Mouse (Mus musculus) limb, embryonic 12.5 days (tissue): Measurements from ENCODE around the gene Phox2a. TPM values are rescaled to one million over a fixed set of nuclear protein-coding genes. Genes with fewer than 3 reads are reported as not detected.

Experiments
- ATAC-seq: fragments of 200-750 bp; cut with Nextera tagmentation; 2 replicates; pipeline ENCODE4 v1.8.0; 2017; ENCODE audit warnings: low read depth, moderate TSS enrichment; ENCODE audit not compliant: insufficient number of reproducible peaks, insufficient read depth, low FRiP score, low TSS enrichment
- H3K27ac ChIP-seq: fragments of 300-500 bp; sonication (generic); 2 replicates; pipeline ENCODE4 v1.5.1; 2016; ENCODE audit warnings: mild to moderate bottlenecking, moderate library complexity
- H3K27me3 ChIP-seq: fragments of 300-500 bp; sonication (generic); 2 replicates; pipeline ENCODE4 v1.6.1; 2016; ENCODE audit warnings: mild to moderate bottlenecking, moderate library complexity
- H3K36me3 ChIP-seq: fragments of 300-500 bp; sonication (generic); 2 replicates; pipeline ENCODE4 v1.6.1; 2016; ENCODE audit warnings: mild to moderate bottlenecking, moderate library complexity
- H3K4me1 ChIP-seq: fragments of 300-500 bp; sonication (generic); replicated peaks from 2 replicates; pipeline ENCODE4 v1.6.1; 2016
- H3K4me2 ChIP-seq: fragments of 300-500 bp; sonication (generic); 2 replicates; pipeline ENCODE4 v1.6.1; 2016; ENCODE audit warnings: mild to moderate bottlenecking, moderate library complexity
- H3K4me3 ChIP-seq: fragments of 300-500 bp; sonication (generic); replicated peaks from 2 replicates; pipeline ENCODE4 v1.5.1; 2016; ENCODE audit warnings: mild to moderate bottlenecking
- H3K9ac ChIP-seq: fragments of 300-500 bp; sonication (generic); replicated peaks from 2 replicates; pipeline ENCODE4 v1.6.1; 2016; ENCODE audit warnings: mild to moderate bottlenecking, moderate library complexity
- H3K9me3 ChIP-seq: fragments of 300-500 bp; sonication (generic); 2 replicates; pipeline ENCODE4 v1.6.1; 2016; ENCODE audit warnings: mild to moderate bottlenecking, moderate library complexity
- WGBS: fragments of 180-500 bp; shearing (Covaris S2); methylation state at CpG from one replicate; pipeline ENCODE4 v1.1.7; 2016; 5-methylcytosine and 5-hydroxymethylcytosine counted together
- polyA plus RNA-seq: library from polyadenylated mRNA; unstranded; fragments of >200 nt; fragmentation: Nextera tagmentation; extraction: Ambion mirVana; gene quantifications from 2 replicates; pipeline ENCODE4 v1.2.1, GENCODE M21; 2016

The Phox2a gene
- polyA plus RNA-seq, 1 experiment from 2014 or later = 0.13 TPM

DNA sequence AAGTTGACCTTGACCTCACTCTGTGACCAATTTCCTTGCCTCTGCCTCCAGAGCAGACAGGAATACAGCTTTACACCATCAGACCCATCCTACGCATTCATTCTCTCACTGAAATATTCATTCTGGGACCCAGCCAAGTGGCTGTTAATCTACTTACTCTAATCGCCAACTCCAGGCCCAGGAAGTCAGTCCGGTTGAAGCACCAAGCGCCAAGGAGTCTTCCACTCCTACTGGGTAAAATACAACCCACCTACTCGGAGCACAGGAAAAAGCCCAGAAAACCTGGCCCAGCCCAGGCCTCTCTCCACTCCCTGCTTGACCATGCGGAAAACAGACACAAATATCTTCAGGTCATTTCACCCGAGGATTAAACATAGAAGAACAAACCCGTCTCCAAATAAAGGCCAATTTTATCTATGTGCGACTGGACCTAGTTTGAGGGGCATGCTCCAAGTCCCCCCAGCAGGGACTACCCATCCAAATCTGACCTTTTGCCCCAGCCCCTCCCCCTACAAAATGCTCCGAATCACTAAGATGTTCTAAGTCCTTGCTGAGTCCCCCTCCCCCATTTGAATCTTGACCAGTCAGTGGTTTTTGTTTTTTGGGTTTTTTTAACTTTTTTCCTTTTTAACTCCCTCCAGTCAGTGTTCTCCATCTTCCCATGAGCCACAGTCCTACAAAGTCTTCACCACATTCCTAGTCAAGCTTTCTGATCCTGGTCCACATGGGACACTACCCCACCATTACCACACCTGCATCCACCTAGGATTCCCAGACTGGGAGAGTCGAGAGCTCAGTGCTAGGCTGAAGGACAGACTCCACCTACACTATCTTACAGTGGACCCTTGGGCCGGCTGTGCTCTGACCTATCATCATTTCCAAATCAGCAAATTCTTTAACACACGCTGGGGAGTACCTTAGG, 50.4 kb downstream of the Phox2a start:
- H3K4me3 ChIP-seq = no peak overlapping the region
- ATAC-seq = no peak

DNA sequence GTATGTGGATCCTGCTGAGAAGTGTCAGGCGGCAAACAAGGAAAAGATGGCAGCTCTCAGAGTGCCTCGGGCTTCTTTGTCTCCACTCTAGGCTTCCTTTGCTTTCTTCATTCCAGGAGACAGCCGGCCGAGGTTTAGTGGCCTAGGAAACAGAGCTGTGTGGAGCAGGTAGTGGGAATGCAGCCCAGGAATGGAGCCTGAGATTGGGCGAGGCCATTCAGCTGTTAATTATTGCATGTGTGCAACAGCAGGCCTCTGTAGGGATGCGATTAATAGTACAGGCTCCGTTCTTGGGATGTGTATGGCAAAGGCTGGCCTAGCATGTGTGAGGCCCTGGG, 51.0 kb downstream of the Phox2a start:
- no peaks in the 10 kb centered on the region for H3K4me1 ChIP-seq
- no peaks in the 10 kb centered on the region for H3K9me3 ChIP-seq
- H3K36me3 ChIP-seq = no peaks in the 10 kb centered on the region
- H3K4me3 ChIP-seq = no peak overlapping the region
- no peaks in the 10 kb centered on the region for H3K27me3 ChIP-seq
- 75% methylated on average over 7 of the region's 7 CpGs for WGBS
- H3K4me2 ChIP-seq = no peak overlapping the region
- H3K27ac ChIP-seq = no peak overlapping the region
- H3K9ac ChIP-seq = no peak overlapping the region
- no peak for ATAC-seq

More for the DNA sequence above, 50.4 kb downstream of the Phox2a start:
- H3K4me1 ChIP-seq = no peaks in the 10 kb centered on the region
- no peak overlapping the region for H3K4me2 ChIP-seq
- no peaks in the 10 kb centered on the region for H3K36me3 ChIP-seq
- no peaks in the 10 kb centered on the region for H3K27me3 ChIP-seq
- no peak overlapping the region for H3K27ac ChIP-seq
- no peaks in the 10 kb centered on the region for H3K9me3 ChIP-seq
- WGBS = 83% methylated on average over 13 of the region's 13 CpGs
- H3K9ac ChIP-seq = no peak overlapping the region

DNA sequence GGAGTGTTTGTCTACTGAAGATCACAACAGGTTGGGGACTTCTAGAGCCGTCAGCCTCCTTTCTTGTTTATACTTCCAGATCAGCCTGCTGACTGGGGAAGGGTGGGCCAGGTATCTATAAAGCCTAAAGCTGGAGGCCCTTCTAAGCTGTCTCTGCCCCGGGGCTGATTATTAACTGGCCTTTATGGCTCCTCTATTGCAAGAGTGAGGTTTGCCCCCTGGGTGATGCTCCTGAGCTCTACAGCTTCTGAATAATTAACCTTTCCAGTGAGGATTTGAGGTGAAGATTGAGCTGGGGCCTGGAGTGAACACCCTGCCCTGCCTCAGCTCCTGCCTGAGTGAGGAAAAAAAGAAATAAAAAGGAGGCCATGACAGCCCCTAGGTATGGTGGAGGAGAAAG, 52.5 kb downstream of the Phox2a start, which contains the start of gene Folr1:
Gene Folr1, minus strand, starts transcription at position 160 of the 400 bp plus-strand sequence.
- no peak for ATAC-seq

DNA sequence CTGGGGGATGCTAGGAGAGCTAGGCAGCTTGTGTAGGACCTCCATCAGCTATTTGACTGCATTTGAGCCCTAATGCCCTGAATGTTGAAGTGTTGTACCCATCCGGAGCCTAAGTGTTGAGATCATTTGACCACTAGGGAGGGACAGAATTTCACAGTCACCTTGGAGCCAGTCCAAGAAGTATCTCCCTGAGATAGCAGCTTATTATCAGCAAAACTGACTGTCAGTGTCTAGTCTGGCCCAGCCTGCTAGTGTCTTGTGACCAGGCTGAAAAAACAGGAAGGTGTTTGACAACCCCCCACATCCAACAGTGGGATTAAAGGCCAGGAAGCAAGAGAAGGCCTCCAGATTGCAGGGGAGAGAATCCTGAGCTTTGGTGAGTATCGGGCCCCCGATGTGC, 53.2 kb downstream of the Phox2a start:
- Histone ChIP-seq H3K27me3 (no peaks in the 10 kb centered on the region), H3K4me2 (no peak overlapping the region), H3K27ac (no peak overlapping the region), H3K9ac (no peak overlapping the region), H3K4me1 (no peaks in the 10 kb centered on the region), H3K9me3 (no peaks in the 10 kb centered on the region), H3K36me3 (no peaks in the 10 kb centered on the region), H3K4me3 (no peak overlapping the region)
- no peak for ATAC-seq
- WGBS = 92% methylated on average over 3 of the region's 3 CpGs

More for the DNA sequence above, 52.5 kb downstream of the Phox2a start, which contains the start of gene Folr1:
- Histone ChIP-seq H3K4me1 (no peaks in the 10 kb centered on the region), H3K9me3 (no peaks in the 10 kb centered on the region), H3K4me2 (no peak within 1 kb of the TSS), H3K27ac (no peak within 1 kb of the TSS), H3K36me3 (no peaks in the 10 kb centered on the region), H3K27me3 (no peaks in the 10 kb centered on the region), H3K4me3 (no peak within 1 kb of the TSS), H3K9ac (no peak within 1 kb of the TSS)
- 47% methylated on average over 2 of the region's 2 CpGs for WGBS

Other genes starting within 250 kb of the Phox2a start
- gene Art2b, start 232.7 kb upstream of the Phox2a start, polyA plus RNA-seq = not detected in 2 replicates
- gene Clpb, start 154.7 kb upstream of the Phox2a start, polyA plus RNA-seq = 44.0 and 48.4 TPM in 2 replicates
- 58.1 and 59.2 TPM in 2 replicates for gene Inppl1, start 19.9 kb downstream of the Phox2a start, polyA plus RNA-seq
- gene Folr2, start 38.9 kb downstream of the Phox2a start, polyA plus RNA-seq = 0.24 TPM in 1 of 2 replicates, not detected in the other
- gene Anapc15, start 45.4 kb downstream of the Phox2a start, polyA plus RNA-seq = 81.7 and 82.4 TPM in 2 replicates
- not detected in 2 replicates for gene Folr1, start 52.5 kb downstream of the Phox2a start, polyA plus RNA-seq
- 141 and 147 TPM in 2 replicates for gene Lamtor1, start 87.6 kb downstream of the Phox2a start, polyA plus RNA-seq
- 0.56 and 0.71 TPM in 2 replicates for gene Tomt, start 88.0 kb downstream of the Phox2a start, polyA plus RNA-seq
- 8.7 and 8.8 TPM in 2 replicates for gene Lrrc51, start 115.6 kb downstream of the Phox2a start, polyA plus RNA-seq
- 134 and 138 TPM in 2 replicates for gene Numa1, start 115.8 kb downstream of the Phox2a start, polyA plus RNA-seq
- 3.4 and 3.7 TPM in 2 replicates for gene Il18bp, start 200.4 kb downstream of the Phox2a start, polyA plus RNA-seq
- 28.8 and 30.7 TPM in 2 replicates for gene Rnf121, start 247.2 kb downstream of the Phox2a start, polyA plus RNA-seq
- 48.7 and 51.7 TPM in 2 replicates for gene Xndc1, start 247.2 kb downstream of the Phox2a start, polyA plus RNA-seq
- gene Xntrpc, start 247.4 kb downstream of the Phox2a start, polyA plus RNA-seq = 2.3 and 2.9 TPM in 2 replicates